Mouse (Mus musculus) E14TG2a.4 (cell line): ENCODE results near the gene Actr2.

ENCODE experiments used
- CTCF ChIP-seq: conservative IDR thresholded peaks from 2 replicates; pipeline ENCODE4 v1.5.1; 2014; ENCODE audit warnings: low read length
- POU5F1 ChIP-seq: IDR thresholded peaks from 2 replicates; pipeline ENCODE4 v1.6.1; 2014; ENCODE audit warnings: low read length, borderline replicate concordance

- TF ChIP-seq CTCF (no peak), POU5F1 (no peak)
Observed at GRCm38 (mm10) chr11:20158879-20159278, 46.2 kb upstream of the Actr2 start.
